Mouse (Mus musculus): ENCODE measurements around the gene Set. TPM values are rescaled to one million over a fixed set of nuclear protein-coding genes. Genes with fewer than 3 reads are reported as not detected.

The Set gene
- polyA plus RNA-seq, 1 experiment, result 312 TPM

- Histone ChIP-seq H3K36me3 (ENCODE audit: control insufficient read depth, insufficient read depth) (no peaks in the 10 kb centered on the region), H3K27me3 (ENCODE audit: control insufficient read depth, insufficient read depth, insufficient read length) (no peaks in the 10 kb centered on the region), H3K79me2 (ENCODE audit: control insufficient read depth, insufficient read depth) (no peaks in the 10 kb centered on the region), H3K79me3 (ENCODE audit: low read depth) (no peaks in the 10 kb centered on the region), H3ac (ENCODE audit: control insufficient read depth, insufficient read length, low read depth) (no peak overlapping the region), H3K4me3 (ENCODE audit: insufficient read depth, poor library complexity, severe bottlenecking) (no peak overlapping the region)
- no peak for TF ChIP-seq MYOG (IDR thresholded peaks at IDR 0.05; ENCODE audit: control insufficient read depth, extremely low read depth, insufficient read length)
- TF ChIP-seq USF1 (IDR thresholded peaks at IDR 0.05; ENCODE audit: low read depth), result no peak
- no peak for TF ChIP-seq MAX (IDR thresholded peaks at IDR 0.05)
- TF ChIP-seq CTCF (IDR thresholded peaks at IDR 0.05; ENCODE audit: control insufficient read depth, insufficient read depth, insufficient read length), result no peak
- TF ChIP-seq MYOD1 (IDR thresholded peaks at IDR 0.05; ENCODE audit: control insufficient read depth, insufficient read length, low read depth), result no peak
Measured at GRCm38 (mm10) chr2:30080181-30080800, 23.1 kb downstream of the Set start.

GRCm38 (mm10) chr2:30084113-30084512 lies 26.9 kb downstream of the Set start:
- Histone ChIP-seq H3K79me2 (ENCODE audit: control insufficient read depth, insufficient read depth) (no peaks in the 10 kb centered on the region), H3K36me3 (ENCODE audit: control insufficient read depth, insufficient read depth) (no peaks in the 10 kb centered on the region), H3K4me3 (ENCODE audit: insufficient read depth, poor library complexity, severe bottlenecking) (no peak overlapping the region), H3ac (ENCODE audit: control insufficient read depth, insufficient read length, low read depth) (no peak overlapping the region), H3K27me3 (ENCODE audit: control insufficient read depth, insufficient read depth, insufficient read length) (no peaks in the 10 kb centered on the region), H3K79me3 (ENCODE audit: low read depth) (no peaks in the 10 kb centered on the region)
- TF ChIP-seq CTCF (IDR thresholded peaks at IDR 0.05; ENCODE audit: control insufficient read depth, insufficient read depth, insufficient read length) (no peak), CEBPB (IDR thresholded peaks at IDR 0.05; ENCODE audit: low read depth) (no peak), MYOG (IDR thresholded peaks at IDR 0.05; ENCODE audit: control insufficient read depth, extremely low read depth, insufficient read length) (no peak), MYOD1 (IDR thresholded peaks at IDR 0.05; ENCODE audit: control insufficient read depth, insufficient read length, low read depth) (no peak), USF1 (IDR thresholded peaks at IDR 0.05; ENCODE audit: low read depth) (no peak), FOSL1 (IDR thresholded peaks at IDR 0.05; ENCODE audit: insufficient read depth, low read length, poor library complexity, severe bottlenecking) (no peak), MAX (IDR thresholded peaks at IDR 0.05) (no peak)

GRCm38 (mm10) chr2:30084632-30085031 lies 27.5 kb downstream of the Set start:
- Histone ChIP-seq H3K79me2 (ENCODE audit: control insufficient read depth, insufficient read depth) (no peaks in the 10 kb centered on the region), H3K4me3 (ENCODE audit: insufficient read depth, poor library complexity, severe bottlenecking) (no peak overlapping the region), H3ac (ENCODE audit: control insufficient read depth, insufficient read length, low read depth) (no peak overlapping the region), H3K27me3 (ENCODE audit: control insufficient read depth, insufficient read depth, insufficient read length) (no peaks in the 10 kb centered on the region), H3K79me3 (ENCODE audit: low read depth) (no peaks in the 10 kb centered on the region), H3K36me3 (ENCODE audit: control insufficient read depth, insufficient read depth) (no peaks in the 10 kb centered on the region)
- no peak for TF ChIP-seq CEBPB (IDR thresholded peaks at IDR 0.05; ENCODE audit: low read depth)
- no peak for TF ChIP-seq USF1 (IDR thresholded peaks at IDR 0.05; ENCODE audit: low read depth)
- no peak for TF ChIP-seq CTCF (IDR thresholded peaks at IDR 0.05; ENCODE audit: control insufficient read depth, insufficient read depth, insufficient read length)
- no peak for TF ChIP-seq MAX (IDR thresholded peaks at IDR 0.05)
- no peak for TF ChIP-seq MYOG (IDR thresholded peaks at IDR 0.05; ENCODE audit: control insufficient read depth, extremely low read depth, insufficient read length)
- no peak for TF ChIP-seq FOSL1 (IDR thresholded peaks at IDR 0.05; ENCODE audit: insufficient read depth, low read length, poor library complexity, severe bottlenecking)
- no peak for TF ChIP-seq MYOD1 (IDR thresholded peaks at IDR 0.05; ENCODE audit: control insufficient read depth, insufficient read length, low read depth)

- peaks cover under 1% of the 10 kb centered on the region for H3K79me2 ChIP-seq (ENCODE audit: control insufficient read depth, insufficient read depth)
- H3K4me3 ChIP-seq (ENCODE audit: insufficient read depth, poor library complexity, severe bottlenecking), result no peak overlapping the region
- TF ChIP-seq MYOD1 (IDR thresholded peaks at IDR 0.05; ENCODE audit: control insufficient read depth, insufficient read length, low read depth) (no peak), CTCF (IDR thresholded peaks at IDR 0.05; ENCODE audit: control insufficient read depth, insufficient read depth, insufficient read length) (no peak), CEBPB (IDR thresholded peaks at IDR 0.05; ENCODE audit: low read depth) (no peak), USF1 (IDR thresholded peaks at IDR 0.05; ENCODE audit: low read depth) (no peak)
- H3K36me3 ChIP-seq (ENCODE audit: control insufficient read depth, insufficient read depth), result peaks cover 18% of the 10 kb centered on the region
- no peak overlapping the region for H3ac ChIP-seq (ENCODE audit: control insufficient read depth, insufficient read length, low read depth)
- no peaks in the 10 kb centered on the region for H3K79me3 ChIP-seq (ENCODE audit: low read depth)
- no peaks in the 10 kb centered on the region for H3K27me3 ChIP-seq (ENCODE audit: control insufficient read depth, insufficient read depth, insufficient read length)
Measured at GRCm38 (mm10) chr2:30087310-30087709, 30.1 kb downstream of the Set start.

GRCm38 (mm10) chr2:30091521-30091920 lies 34.3 kb downstream of the Set start:
- no peak overlapping the region for H3ac ChIP-seq (ENCODE audit: control insufficient read depth, insufficient read length, low read depth)
- H3K36me3 ChIP-seq (ENCODE audit: control insufficient read depth, insufficient read depth), result peaks cover 18% of the 10 kb centered on the region
- H3K79me2 ChIP-seq (ENCODE audit: control insufficient read depth, insufficient read depth), result peaks cover 30% of the 10 kb centered on the region
- no peak overlapping the region for H3K4me3 ChIP-seq (ENCODE audit: insufficient read depth, poor library complexity, severe bottlenecking)
- TF ChIP-seq MYOD1 (IDR thresholded peaks at IDR 0.05; ENCODE audit: control insufficient read depth, insufficient read length, low read depth), result no peak
- no peak for TF ChIP-seq MAX (IDR thresholded peaks at IDR 0.05)
- TF ChIP-seq MYOG (IDR thresholded peaks at IDR 0.05; ENCODE audit: control insufficient read depth, extremely low read depth, insufficient read length), result no peak
- TF ChIP-seq CEBPB (IDR thresholded peaks at IDR 0.05; ENCODE audit: low read depth), result no peak
- no peak for TF ChIP-seq FOSL1 (IDR thresholded peaks at IDR 0.05; ENCODE audit: insufficient read depth, low read length, poor library complexity, severe bottlenecking)
- no peak for TF ChIP-seq CTCF (IDR thresholded peaks at IDR 0.05; ENCODE audit: control insufficient read depth, insufficient read depth, insufficient read length)
- TF ChIP-seq USF1 (IDR thresholded peaks at IDR 0.05; ENCODE audit: low read depth), result no peak
- peaks cover 16% of the 10 kb centered on the region for H3K79me3 ChIP-seq (ENCODE audit: low read depth)
- no peaks in the 10 kb centered on the region for H3K27me3 ChIP-seq (ENCODE audit: control insufficient read depth, insufficient read depth, insufficient read length)
